Mouse (Mus musculus) embryo, embryonic 9.5 days (tissue): ENCODE measurements at regions not wholly inside any gene's neighbourhood (a gene's known extent, or its start where the extent isn't known, plus 50 kb on each side); places are given as distances from the start of the nearest gene placed in this dataset.

Experiments
- DNase-seq: peaks from one replicate; pipeline ENCODE4 v3.0.0-alpha.2; 2017; ENCODE audit errors: extremely low spot score

- no peak for DNase-seq
Measured at GRCm38 (mm10) chr13:44502612-44503256, 226.5 kb upstream of the Jarid2 start.

DNA sequence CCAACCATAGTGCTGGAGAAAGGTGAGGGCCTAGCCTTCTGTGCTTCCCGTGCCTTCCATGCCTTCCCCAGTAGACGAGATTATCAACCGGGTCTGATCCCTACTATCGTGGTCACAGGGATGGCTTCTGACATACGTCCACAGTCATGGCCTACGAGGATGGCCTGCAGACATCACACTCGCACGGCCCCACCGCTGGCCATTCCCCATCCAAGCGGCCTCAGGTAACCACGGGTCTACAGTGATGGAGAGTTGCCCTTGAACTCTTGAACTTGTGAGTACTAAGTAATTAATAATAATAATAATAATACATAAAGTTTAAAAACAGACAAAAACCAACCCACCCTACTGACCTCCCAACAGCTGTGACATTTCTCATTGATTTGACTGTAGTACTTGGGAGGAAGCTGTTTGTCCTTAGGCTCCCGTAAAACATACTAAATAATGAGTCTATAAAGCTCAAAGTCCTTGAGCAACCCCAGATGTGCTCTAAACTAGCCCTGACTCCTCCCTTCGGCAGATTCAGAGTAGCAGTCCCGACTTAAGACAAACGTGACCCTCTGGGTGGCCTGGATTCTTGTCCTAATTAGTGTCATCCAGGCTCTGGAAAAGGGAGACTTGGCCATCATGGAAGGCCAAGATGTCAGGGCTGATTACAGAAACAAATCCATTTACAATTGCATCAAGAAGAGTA lies 225.9 kb upstream of the Jarid2 start:
- DNase-seq, result no peak

DNA sequence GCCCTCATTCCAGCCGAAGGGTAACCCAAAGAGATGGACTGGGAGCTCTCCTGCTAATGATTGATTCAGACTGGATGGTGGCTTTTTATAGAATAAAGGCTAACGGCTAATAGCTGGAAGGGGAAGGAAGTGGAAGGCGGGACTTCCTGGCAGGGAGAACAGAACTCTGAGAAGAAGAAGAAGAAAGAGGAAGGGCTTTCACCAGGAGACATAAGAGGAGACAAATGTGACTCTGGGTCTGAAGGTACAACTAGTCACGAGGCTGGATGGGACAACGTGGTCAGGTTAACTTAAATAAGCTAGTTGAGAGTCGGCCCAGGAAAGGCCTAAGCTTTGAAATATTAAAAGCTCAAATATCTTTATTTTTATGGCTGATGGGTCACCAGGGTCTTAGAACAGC lies 224.8 kb upstream of the Jarid2 start:
- no peak for DNase-seq

- DNase-seq, result no peak
Measured at GRCm38 (mm10) chr13:44506975-44507374, 222.3 kb upstream of the Jarid2 start.

- peak; percentile 79 for DNase-seq
Measured at GRCm38 (mm10) chr13:44509526-44510159, 219.6 kb upstream of the Jarid2 start.

GRCm38 (mm10) chr13:44513378-44514285 lies 215.6 kb upstream of the Jarid2 start:
- no peak for DNase-seq

DNA sequence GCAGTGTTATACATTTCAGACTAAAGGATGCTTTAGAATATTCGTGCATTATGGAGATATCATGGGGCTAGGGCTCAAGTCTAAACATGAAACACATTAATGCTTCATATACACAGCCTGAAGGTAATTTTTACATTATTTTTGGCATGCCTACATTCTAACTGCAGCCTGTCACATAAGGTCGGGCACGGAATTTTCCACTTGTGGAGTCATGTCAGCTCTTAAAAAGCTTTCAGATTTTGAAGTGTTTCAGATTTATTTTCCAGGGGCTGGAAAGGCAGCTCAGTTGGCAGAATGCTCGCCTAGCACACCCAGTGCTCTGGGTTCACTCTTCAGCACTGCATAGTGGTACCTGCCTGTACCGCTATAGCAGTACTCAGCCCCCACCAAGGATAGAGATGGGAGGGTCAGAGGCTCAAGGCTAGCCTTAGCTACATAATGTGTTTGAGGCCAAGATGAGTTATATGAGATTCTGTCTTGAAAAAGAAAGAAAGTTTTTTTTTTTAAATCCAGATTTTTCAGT lies 214.6 kb upstream of the Jarid2 start:
- no peak for DNase-seq

DNA sequence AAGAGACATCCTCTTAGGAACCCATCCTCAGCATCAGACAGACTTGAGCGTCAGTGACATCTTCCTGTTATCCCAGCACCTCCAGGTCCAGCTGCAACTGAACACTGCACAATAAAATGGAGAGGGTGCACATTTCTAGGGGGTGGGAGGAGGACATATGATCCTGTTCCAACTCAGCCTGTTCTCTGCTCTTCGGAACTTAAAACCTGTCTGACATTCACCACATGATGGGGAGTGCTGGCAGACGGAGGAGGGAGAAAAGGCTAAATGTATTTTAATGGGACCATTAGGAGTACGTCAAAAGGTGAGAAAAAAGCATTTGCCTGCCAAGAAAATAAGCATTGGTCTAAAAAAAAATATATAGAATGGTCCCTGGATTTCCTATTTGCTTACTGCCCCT lies 212.4 kb upstream of the Jarid2 start:
- no peak for DNase-seq

GRCm38 (mm10) chr13:44517312-44517711 lies 212.0 kb upstream of the Jarid2 start:
- no peak for DNase-seq

DNA sequence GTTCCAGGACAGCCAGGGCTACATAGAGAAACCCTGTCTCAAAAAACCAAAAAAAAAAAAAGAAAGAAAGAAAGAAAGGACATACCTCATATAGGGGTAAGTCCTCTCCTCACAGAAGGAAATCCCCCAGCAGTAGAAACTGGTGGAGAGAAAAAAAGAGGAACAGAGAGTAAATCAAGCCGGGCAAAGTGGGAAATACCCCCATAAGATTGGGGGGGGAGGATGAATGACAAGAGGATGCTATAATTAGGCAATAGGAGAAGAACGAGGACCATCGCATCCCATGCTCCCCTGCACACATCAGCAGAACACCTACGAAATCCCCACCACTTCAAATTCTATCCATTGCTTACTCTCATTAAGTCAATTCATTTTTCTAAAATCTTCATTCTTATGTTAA lies 211.1 kb upstream of the Jarid2 start:
- DNase-seq, result no peak

DNA sequence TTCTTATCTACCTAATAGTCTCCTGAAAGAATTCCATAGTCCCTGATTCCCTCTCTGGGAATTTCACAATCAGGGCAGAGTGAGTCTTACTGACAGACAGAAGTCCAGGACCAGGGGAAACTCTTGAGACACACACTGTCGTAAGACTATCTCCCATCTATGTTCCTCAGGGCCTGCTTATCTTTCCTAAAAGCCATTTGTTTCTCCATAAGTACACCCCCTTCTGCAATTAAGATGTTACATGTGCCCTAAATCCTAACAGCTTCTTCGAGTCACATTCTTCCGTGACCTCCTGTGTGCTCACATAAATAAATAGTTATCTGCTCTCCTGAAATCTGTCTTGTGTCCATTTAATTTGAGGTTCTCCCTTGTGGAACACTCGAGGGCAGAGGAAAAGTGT lies 205.8 kb upstream of the Jarid2 start:
- DNase-seq, result no peak

GRCm38 (mm10) chr13:44530867-44531564 lies 198.3 kb upstream of the Jarid2 start:
- no peak for DNase-seq

GRCm38 (mm10) chr13:44532631-44533180 lies 196.6 kb upstream of the Jarid2 start:
- no peak for DNase-seq

DNA sequence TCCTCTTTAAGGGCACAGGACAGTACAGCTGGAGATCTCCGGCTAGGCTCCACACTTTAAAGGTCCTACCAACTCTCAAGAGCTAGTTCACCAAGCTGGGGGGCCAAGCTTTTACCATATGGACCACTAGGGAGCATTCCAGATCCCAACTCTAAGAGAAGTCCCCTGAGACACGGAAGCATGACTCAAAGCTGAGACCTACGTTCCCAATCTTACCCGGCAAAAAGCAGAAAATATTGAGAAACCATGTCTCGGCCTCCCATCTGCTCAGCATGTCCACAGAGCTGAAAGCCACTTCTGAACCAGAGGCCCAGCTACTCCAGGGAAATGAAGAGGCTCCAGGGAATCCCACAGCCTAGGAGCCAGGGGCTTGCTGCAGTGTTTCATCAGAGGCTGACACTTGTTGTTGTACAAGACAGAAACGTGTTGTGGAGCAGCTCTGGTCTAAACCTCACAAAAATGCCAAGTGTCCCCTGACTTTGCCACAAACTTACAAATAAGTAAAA lies 194.6 kb upstream of the Jarid2 start:
- DNase-seq, result no peak

DNA sequence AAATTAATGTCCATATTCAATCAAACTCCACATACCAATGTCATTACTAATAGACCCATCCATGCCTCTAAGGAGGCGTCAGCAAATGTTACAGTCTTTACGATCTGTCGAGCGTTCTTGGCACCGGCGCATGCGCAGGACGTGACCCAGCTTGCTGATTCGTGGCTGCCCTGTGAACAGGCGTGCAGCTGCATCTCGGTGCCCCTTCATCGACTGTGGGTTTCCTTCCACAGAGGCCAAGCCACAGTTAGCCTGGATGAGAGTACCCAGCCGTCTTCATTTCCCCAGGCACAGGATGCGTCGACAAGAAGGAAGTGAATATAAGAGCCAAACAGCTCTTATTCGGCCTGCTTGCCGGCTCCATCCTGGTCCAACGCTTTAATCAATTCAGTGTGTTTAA lies 193.8 kb upstream of the Jarid2 start:
- DNase-seq, result no peak

DNA sequence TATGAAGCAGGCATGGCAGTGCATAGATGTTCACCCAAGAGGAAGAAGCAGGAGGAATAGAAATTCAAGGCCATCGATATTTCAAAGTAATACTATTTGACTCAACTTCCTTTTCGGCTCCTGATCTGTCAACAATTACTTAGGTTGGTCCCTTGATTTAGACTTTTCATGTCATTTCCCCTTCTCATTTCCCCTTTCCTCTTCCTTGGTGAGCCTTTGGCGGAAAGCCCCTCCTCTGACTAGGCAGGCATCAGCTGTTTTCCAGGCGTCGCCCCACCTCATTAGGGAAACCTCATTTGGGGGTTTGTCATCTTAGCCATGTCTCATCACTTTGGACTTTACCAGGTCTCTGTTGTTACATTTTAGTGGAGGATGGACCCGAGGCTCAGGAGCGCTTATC lies 191.0 kb upstream of the Jarid2 start:
- no peak for DNase-seq

DNA sequence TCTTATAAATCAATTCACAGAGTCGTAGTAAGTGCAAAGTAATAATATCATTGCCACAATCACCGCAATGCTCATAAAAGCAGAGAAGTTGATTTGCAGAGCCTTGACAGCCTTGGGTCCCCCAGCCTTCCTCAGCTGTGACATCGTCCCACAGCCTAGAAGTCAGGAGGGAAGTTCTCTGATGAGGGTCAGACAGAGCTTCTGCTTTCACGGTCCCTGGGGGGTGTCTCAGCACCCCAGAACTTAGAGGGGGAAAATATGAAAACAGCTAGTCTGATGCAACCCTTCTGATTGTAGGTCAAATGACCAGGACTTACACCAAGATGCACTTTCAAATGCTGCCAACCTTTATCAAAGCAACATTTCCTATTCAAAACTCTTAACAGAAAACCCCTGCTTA lies 188.9 kb upstream of the Jarid2 start:
- no peak for DNase-seq

GRCm38 (mm10) chr13:44541243-44541653 lies 188.0 kb upstream of the Jarid2 start:
- no peak for DNase-seq

DNA sequence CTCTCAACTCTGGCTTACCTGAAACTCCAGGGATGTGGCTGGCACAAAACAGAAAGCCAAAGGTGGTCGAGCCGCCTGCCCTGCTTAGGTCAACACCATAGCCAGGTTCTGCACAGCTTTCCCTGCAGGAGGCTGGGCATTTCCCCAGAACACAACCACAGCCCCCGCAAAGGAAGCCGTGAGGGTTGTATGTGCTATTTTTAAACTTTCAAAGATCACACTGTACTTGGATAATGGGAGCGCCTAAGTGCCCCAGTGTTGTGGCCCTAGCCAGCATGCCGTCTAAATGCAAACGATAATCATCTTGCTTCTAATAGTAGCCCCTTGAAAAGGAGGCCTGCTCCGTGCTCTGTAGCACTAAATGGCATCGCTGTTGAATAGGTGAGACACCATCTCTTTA lies 184.5 kb upstream of the Jarid2 start:
- no peak for DNase-seq

GRCm38 (mm10) chr13:44546289-44546688 lies 183.0 kb upstream of the Jarid2 start:
- no peak for DNase-seq

DNA sequence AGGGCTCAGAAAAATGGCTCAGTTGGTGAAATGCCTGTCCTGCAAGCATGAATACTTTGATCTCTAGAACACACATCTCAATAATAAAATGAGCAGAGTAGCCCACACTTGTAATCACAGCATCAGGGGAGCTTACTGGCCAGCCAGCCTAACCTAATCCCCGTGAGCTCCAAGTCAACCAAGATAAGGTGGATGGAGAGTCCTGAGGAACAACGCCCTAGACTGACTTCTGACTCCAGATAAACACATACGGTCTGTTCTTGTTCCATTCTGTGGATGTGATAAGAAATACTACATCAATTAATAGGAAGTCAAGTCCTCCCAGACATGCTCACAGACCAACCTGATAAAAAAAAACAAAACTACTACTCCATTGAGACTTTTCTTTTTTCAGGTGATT lies 180.4 kb upstream of the Jarid2 start:
- DNase-seq, result no peak
